ENCODE assay signal across 1 mouse cellular context in the genomic region with DNA sequence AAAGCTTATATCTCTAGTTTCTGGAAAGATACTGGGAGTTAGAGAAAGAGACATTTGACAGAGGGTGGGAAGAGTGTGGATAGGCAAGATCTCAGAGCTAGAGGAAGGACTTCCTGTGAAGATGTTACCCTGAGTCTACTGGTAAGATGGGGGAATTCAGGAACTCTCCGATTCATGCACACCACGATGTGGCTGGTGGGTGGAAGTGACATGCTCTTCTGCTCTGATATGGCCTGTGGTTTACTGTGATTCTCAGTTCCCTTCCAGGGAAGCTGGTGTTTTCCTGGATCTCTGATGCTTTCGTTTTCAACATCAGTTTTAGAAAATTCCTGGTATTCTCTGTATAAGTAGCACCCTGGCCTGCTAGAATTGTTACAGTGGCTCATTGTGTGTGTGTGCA.
TF ChIP-seq lines count a peak whose summit lies in the region.

No protein-coding gene starts in this region.

TF ChIP-seq in CH12.LX, 34 proteins besides CTCF, POLR2A, EP300 and RAD21 (continued from another document):
- TF ChIP-seq PAX5 (IDR thresholded peaks at IDR 0.05; ENCODE audit: low read length) (no peak), BHLHE40 (IDR thresholded peaks at IDR 0.05; ENCODE audit: low read depth, low read length) (no peak), CHD2 (IDR thresholded peaks at IDR 0.05; ENCODE audit: low read length) (no peak), POLR2AphosphoS2 (IDR thresholded peaks at IDR 0.05; ENCODE audit: low read depth, low read length) (no peak), ZKSCAN1 (IDR thresholded peaks at IDR 0.05; ENCODE audit: borderline replicate concordance, low read depth, low read length) (no peak), SIN3A (IDR thresholded peaks at IDR 0.05; ENCODE audit: low read length) (no peak), TBP (conservative IDR thresholded peaks at IDR 0.05; ENCODE audit: low read depth, low read length) (no peak), MAFK (IDR thresholded peaks at IDR 0.05; ENCODE audit: insufficient replicate concordance, low read length) (no peak), MAZ (IDR thresholded peaks at IDR 0.05; ENCODE audit: low read depth, low read length) (no peak), MXI1 (IDR thresholded peaks at IDR 0.05; ENCODE audit: low read depth, low read length) (no peak)
